Mouse (Mus musculus) heart, postnatal 0 days (tissue): ENCODE measurements at regions not wholly inside any gene's neighbourhood (a gene's known extent, or its start where the extent isn't known, plus 50 kb on each side); places are given as distances from the start of the nearest gene placed in this dataset.

Experiments used
- CTCF ChIP-seq: IDR thresholded peaks from 2 replicates; pipeline ENCODE4 v1.5.1; 2016; ENCODE audit warnings: antibody characterized with exemption, control low read depth, low read depth
- EP300 ChIP-seq: IDR thresholded peaks from 2 replicates; pipeline ENCODE4 v1.6.1; 2016; ENCODE audit warnings: antibody characterized with exemption, low read depth

- TF ChIP-seq EP300 (no peak), CTCF (no peak)
Measured at GRCm38 (mm10) chr10:37241821-37242263, 103.1 kb upstream of the Marcks start.
